Mouse (Mus musculus) hindbrain, embryonic 15.5 days (tissue): Measurements from ENCODE around the gene Stt3b. TPM values are rescaled to one million over a fixed set of nuclear protein-coding genes. Genes with fewer than 3 reads are reported as not detected.

Source experiments
- ATAC-seq: fragments of 200-750 bp; cut with Nextera tagmentation; 2 replicates; pipeline ENCODE4 v1.8.0; 2017; ENCODE audit warnings: low read depth, moderate number of reproducible peaks, moderate TSS enrichment; ENCODE audit not compliant: low FRiP score
- H3K27ac ChIP-seq: fragments of 300-500 bp; sonication (generic); replicated peaks from 2 replicates; pipeline ENCODE4 v1.5.1; 2015; ENCODE audit warnings: mild to moderate bottlenecking, inconsistent platforms
- H3K27me3 ChIP-seq: fragments of 300-500 bp; sonication (generic); 2 replicates; pipeline ENCODE4 v1.6.1; 2015; ENCODE audit warnings: control low read depth, inconsistent platforms
- H3K36me3 ChIP-seq: fragments of 300-500 bp; sonication (generic); 2 replicates; pipeline ENCODE4 v1.6.1; 2015; ENCODE audit warnings: control low read depth, inconsistent platforms
- H3K4me1 ChIP-seq: fragments of 300-500 bp; sonication (generic); replicated peaks from 2 replicates; pipeline ENCODE4 v1.6.1; 2015; ENCODE audit warnings: control low read depth, inconsistent platforms
- H3K4me2 ChIP-seq: fragments of 300-500 bp; sonication (generic); 2 replicates; pipeline ENCODE4 v1.6.1; 2015; ENCODE audit warnings: moderate library complexity, mild to moderate bottlenecking, inconsistent platforms
- H3K4me3 ChIP-seq: fragments of 300-500 bp; sonication (generic); 2 replicates; pipeline ENCODE4 v1.5.1; 2015; ENCODE audit warnings: mild to moderate bottlenecking, inconsistent platforms
- H3K9ac ChIP-seq: fragments of 300-500 bp; sonication (generic); 2 replicates; pipeline ENCODE4 v1.6.1; 2015; ENCODE audit warnings: inconsistent platforms
- H3K9me3 ChIP-seq: fragments of 300-500 bp; sonication (generic); 2 replicates; pipeline ENCODE4 v1.6.1; 2016; ENCODE audit warnings: control low read depth, inconsistent platforms
- WGBS: fragments of 180-500 bp; shearing (Covaris S2); methylation state at CpG from one replicate; pipeline ENCODE4 v1.1.7; 2015; 5-methylcytosine and 5-hydroxymethylcytosine counted together
- polyA plus RNA-seq: library from polyadenylated mRNA; unstranded; fragments of >200 nt; fragmentation: Nextera tagmentation; extraction: Ambion mirVana; gene quantifications from 2 replicates; pipeline ENCODE4 v1.2.1, GENCODE M21; 2015

The Stt3b gene
- polyA plus RNA-seq, 1 experiment from 2014 or later: 101 TPM

GRCm38 (mm10) chr9:115203136-115203535, 107.1 kb downstream of the Stt3b start:
- H3K27me3 ChIP-seq: no peaks in the 10 kb centered on the region
- WGBS: 53% methylated on average over 6 of the region's 6 CpGs
- ATAC-seq: no peak
- peaks cover 9% of the 10 kb centered on the region; the same call in 1 of the 2 replicates for H3K4me1 ChIP-seq
- no peaks in the 10 kb centered on the region for H3K36me3 ChIP-seq
- H3K27ac ChIP-seq: no peak overlapping the region
- no peak overlapping the region for H3K4me2 ChIP-seq
- H3K4me3 ChIP-seq: no peak overlapping the region
- H3K9me3 ChIP-seq: no peaks in the 10 kb centered on the region
- no peak overlapping the region for H3K9ac ChIP-seq

GRCm38 (mm10) chr9:115201264-115201663, 109.0 kb downstream of the Stt3b start:
- Histone ChIP-seq H3K27ac (no peak overlapping the region), H3K9me3 (no peaks in the 10 kb centered on the region), H3K36me3 (no peaks in the 10 kb centered on the region), H3K4me1 (peaks cover 8% of the 10 kb centered on the region; the same call in 1 of the 2 replicates), H3K4me2 (no peak overlapping the region), H3K27me3 (no peaks in the 10 kb centered on the region), H3K4me3 (no peak overlapping the region), H3K9ac (no peak overlapping the region)
- 93% methylated on average over 6 of the region's 6 CpGs for WGBS
- ATAC-seq: no peak

GRCm38 (mm10) chr9:115200166-115200862, 109.9 kb downstream of the Stt3b start:
- ATAC-seq: no peak
- Histone ChIP-seq H3K36me3 (no peaks in the 10 kb centered on the region), H3K4me1 (no peaks in the 10 kb centered on the region; the same call in 1 of the 2 replicates), H3K4me3 (no peak overlapping the region), H3K27me3 (no peaks in the 10 kb centered on the region), H3K4me2 (no peak overlapping the region), H3K27ac (no peak overlapping the region), H3K9ac (no peak overlapping the region), H3K9me3 (no peaks in the 10 kb centered on the region)
- WGBS: 90% methylated on average over 15 of the region's 15 CpGs

- WGBS: 77% methylated on average over 7 of the region's 7 CpGs
- no peaks in the 10 kb centered on the region for H3K27me3 ChIP-seq
- H3K9me3 ChIP-seq: no peaks in the 10 kb centered on the region
- H3K4me1 ChIP-seq: no peaks in the 10 kb centered on the region
- no peak overlapping the region for H3K4me2 ChIP-seq
- H3K27ac ChIP-seq: no peak overlapping the region
- no peak for ATAC-seq
- H3K36me3 ChIP-seq: no peaks in the 10 kb centered on the region
- H3K4me3 ChIP-seq: no peak overlapping the region
- H3K9ac ChIP-seq: no peak overlapping the region
Measured at GRCm38 (mm10) chr9:115197082-115197481, 113.1 kb downstream of the Stt3b start.

- H3K27me3 ChIP-seq: no peaks in the 10 kb centered on the region
- H3K9me3 ChIP-seq: no peaks in the 10 kb centered on the region
- 85% methylated on average over 3 of the region's 3 CpGs for WGBS
- no peak overlapping the region for H3K4me2 ChIP-seq
- H3K9ac ChIP-seq: no peak overlapping the region
- no peak for ATAC-seq
- no peaks in the 10 kb centered on the region for H3K36me3 ChIP-seq
- H3K4me3 ChIP-seq: no peak overlapping the region
- H3K4me1 ChIP-seq: no peaks in the 10 kb centered on the region
- no peak overlapping the region for H3K27ac ChIP-seq
Measured at GRCm38 (mm10) chr9:115192890-115193289, 117.3 kb downstream of the Stt3b start.
